Mouse (Mus musculus) liver, adult 2 months (tissue): ENCODE measurements around the gene Nsg2.

Experiments
- CTCF ChIP-seq: fragments of 200-500 bp; IDR thresholded peaks from 2 replicates; pipeline ENCODE4 v1.5.1; 2011; ENCODE audit warnings: low read depth, low read length, control low read depth
- POLR2A ChIP-seq: fragments of 200-500 bp; IDR thresholded peaks from 2 replicates; pipeline ENCODE4 v1.6.1; 2011; ENCODE audit warnings: low read length, control low read depth; ENCODE audit not compliant: insufficient read depth; ENCODE audit errors: extremely low read depth

GRCm38 (mm10) chr11:31974132-31974531 lies 26.1 kb upstream of the Nsg2 start:
- no peak for TF ChIP-seq POLR2A
- TF ChIP-seq CTCF = no peak
